Mouse (Mus musculus): ENCODE results near the gene Apbb2. TPM values are rescaled to one million over a fixed set of nuclear protein-coding genes. Genes with fewer than 3 reads are reported as not detected.

The Apbb2 gene
- total and polyA plus RNA-seq, 2 experiments from 2014 or later = 31.8 to 41.0 TPM

GRCm38 (mm10) chr5:66458851-66459250, 159.7 kb downstream of the Apbb2 start:
- WGBS = 67% methylated on average over 5 of the region's 5 CpGs
- H3K27ac ChIP-seq (ENCODE audit: low read depth) = no peak overlapping the region
- ATAC-seq (ENCODE audit: insufficient read depth, low read depth) (no peak), DNase-seq (ENCODE audit: low spot score) (no peak)
- H3K4me1 ChIP-seq (ENCODE audit: control insufficient read depth, insufficient read depth) = 0 out of 2 replicates have a peak, but pooled peaks cover 3% of the 10 kb centered on the region
- H3K9me3 ChIP-seq (replicated peaks; ENCODE audit: control insufficient read depth, low read length) = no peaks in the 10 kb centered on the region
- TF ChIP-seq EP300 (IDR thresholded peaks at IDR 0.05; ENCODE audit: low read depth) = no peak
- TF ChIP-seq CTCF (IDR thresholded peaks at IDR 0.05; ENCODE audit: low read depth) = no peak
- no peak overlapping the region for H3K4me2 ChIP-seq (ENCODE audit: low read depth, low read length)
- H3K36me3 ChIP-seq (replicated peaks; ENCODE audit: control insufficient read depth, insufficient read depth, low read length) = peaks cover 7% of the 10 kb centered on the region; the same call in 1 of the 2 replicates
- H3K4me3 ChIP-seq (ENCODE audit: low read depth, low read length) = no peak overlapping the region
- no peak overlapping the region for H3K9ac ChIP-seq (replicated peaks; ENCODE audit: low read depth, low read length)
- no peaks in the 10 kb centered on the region for H3K27me3 ChIP-seq (ENCODE audit: control insufficient read depth, insufficient read depth, low read length)

- 81% methylated on average over 5 of the region's 5 CpGs for WGBS
- no peak overlapping the region for H3K4me2 ChIP-seq (ENCODE audit: low read depth, low read length)
- no peak overlapping the region for H3K9ac ChIP-seq (replicated peaks; ENCODE audit: low read depth, low read length)
- peaks cover 7% of the 10 kb centered on the region; the same call in 1 of the 2 replicates for H3K4me1 ChIP-seq (ENCODE audit: control insufficient read depth, insufficient read depth)
- no peak overlapping the region for H3K27ac ChIP-seq (ENCODE audit: low read depth)
- peaks cover 18% of the 10 kb centered on the region for H3K36me3 ChIP-seq (replicated peaks; ENCODE audit: control insufficient read depth, insufficient read depth, low read length)
- H3K9me3 ChIP-seq (replicated peaks; ENCODE audit: control insufficient read depth, low read length) = no peaks in the 10 kb centered on the region
- TF ChIP-seq CTCF (IDR thresholded peaks at IDR 0.05; ENCODE audit: low read depth) = no peak
- TF ChIP-seq EP300 (IDR thresholded peaks at IDR 0.05; ENCODE audit: low read depth) = no peak
- ATAC-seq (ENCODE audit: insufficient read depth, low read depth) (no peak), DNase-seq (ENCODE audit: low spot score) (no peak)
- H3K27me3 ChIP-seq (ENCODE audit: control insufficient read depth, insufficient read depth, low read length) = no peaks in the 10 kb centered on the region
- H3K4me3 ChIP-seq (ENCODE audit: low read depth, low read length) = no peak overlapping the region
Measured at GRCm38 (mm10) chr5:66455271-66455670, 163.3 kb downstream of the Apbb2 start.

GRCm38 (mm10) chr5:66454826-66455225, 163.8 kb downstream of the Apbb2 start:
- Histone ChIP-seq H3K27me3 (ENCODE audit: control insufficient read depth, insufficient read depth, low read length) (no peaks in the 10 kb centered on the region), H3K27ac (ENCODE audit: low read depth) (no peak overlapping the region), H3K4me2 (ENCODE audit: low read depth, low read length) (no peak overlapping the region), H3K9ac (replicated peaks; ENCODE audit: low read depth, low read length) (no peak overlapping the region), H3K36me3 (replicated peaks; ENCODE audit: control insufficient read depth, insufficient read depth, low read length) (peaks cover 22% of the 10 kb centered on the region), H3K4me1 (ENCODE audit: control insufficient read depth, insufficient read depth) (peaks cover 7% of the 10 kb centered on the region; the same call in 1 of the 2 replicates), H3K9me3 (replicated peaks; ENCODE audit: control insufficient read depth, low read length) (no peaks in the 10 kb centered on the region), H3K4me3 (ENCODE audit: low read depth, low read length) (no peak overlapping the region)
- 60% methylated on average over 4 of the region's 4 CpGs for WGBS
- no peak for ATAC-seq (ENCODE audit: insufficient read depth, low read depth)
- no peak for DNase-seq (ENCODE audit: low spot score)
- no peak for TF ChIP-seq CTCF (IDR thresholded peaks at IDR 0.05; ENCODE audit: low read depth)
- TF ChIP-seq EP300 (IDR thresholded peaks at IDR 0.05; ENCODE audit: low read depth) = no peak

GRCm38 (mm10) chr5:66453106-66453505, 165.5 kb downstream of the Apbb2 start:
- H3K9ac ChIP-seq (replicated peaks; ENCODE audit: low read depth, low read length) = no peak overlapping the region
- peaks cover 27% of the 10 kb centered on the region for H3K36me3 ChIP-seq (replicated peaks; ENCODE audit: control insufficient read depth, insufficient read depth, low read length)
- no peak overlapping the region for H3K4me2 ChIP-seq (ENCODE audit: low read depth, low read length)
- H3K9me3 ChIP-seq (replicated peaks; ENCODE audit: control insufficient read depth, low read length) = no peaks in the 10 kb centered on the region
- DNase-seq (ENCODE audit: low spot score) (no peak), ATAC-seq (ENCODE audit: insufficient read depth, low read depth) (no peak)
- 14% methylated on average over 4 of the region's 4 CpGs for WGBS
- H3K4me3 ChIP-seq (ENCODE audit: low read depth, low read length) = no peak overlapping the region
- no peak overlapping the region for H3K27ac ChIP-seq (ENCODE audit: low read depth)
- H3K4me1 ChIP-seq (ENCODE audit: control insufficient read depth, insufficient read depth) = peaks cover 4% of the 10 kb centered on the region; the same call in 1 of the 2 replicates
- TF ChIP-seq CTCF (IDR thresholded peaks at IDR 0.05; ENCODE audit: low read depth) (no peak), EP300 (IDR thresholded peaks at IDR 0.05; ENCODE audit: low read depth) (no peak)
- no peaks in the 10 kb centered on the region for H3K27me3 ChIP-seq (ENCODE audit: control insufficient read depth, insufficient read depth, low read length)

- Histone ChIP-seq H3K9me3 (replicated peaks; ENCODE audit: control insufficient read depth, low read length) (no peaks in the 10 kb centered on the region), H3K9ac (replicated peaks; ENCODE audit: low read depth, low read length) (no peak overlapping the region), H3K27me3 (ENCODE audit: control insufficient read depth, insufficient read depth, low read length) (no peaks in the 10 kb centered on the region), H3K4me1 (ENCODE audit: control insufficient read depth, insufficient read depth) (peaks cover 4% of the 10 kb centered on the region; the same call in 1 of the 2 replicates), H3K4me2 (ENCODE audit: low read depth, low read length) (no peak overlapping the region), H3K36me3 (replicated peaks; ENCODE audit: control insufficient read depth, insufficient read depth, low read length) (peaks cover 27% of the 10 kb centered on the region), H3K4me3 (ENCODE audit: low read depth, low read length) (no peak overlapping the region), H3K27ac (ENCODE audit: low read depth) (no peak overlapping the region)
- DNase-seq (ENCODE audit: low spot score) (no peak), ATAC-seq (ENCODE audit: insufficient read depth, low read depth) (no peak)
- WGBS = 72% methylated on average over 5 of the region's 5 CpGs
- no peak for TF ChIP-seq EP300 (IDR thresholded peaks at IDR 0.05; ENCODE audit: low read depth)
- no peak for TF ChIP-seq CTCF (IDR thresholded peaks at IDR 0.05; ENCODE audit: low read depth)
Measured at GRCm38 (mm10) chr5:66451561-66451960, 167.0 kb downstream of the Apbb2 start.

GRCm38 (mm10) chr5:66445497-66445896, 173.1 kb downstream of the Apbb2 start:
- TF ChIP-seq EP300 (IDR thresholded peaks at IDR 0.05; ENCODE audit: low read depth) (no peak), CTCF (IDR thresholded peaks at IDR 0.05; ENCODE audit: low read depth) (no peak)
- WGBS = 92% methylated on average over 7 of the region's 7 CpGs
- H3K36me3 ChIP-seq (replicated peaks; ENCODE audit: control insufficient read depth, insufficient read depth, low read length) = peaks cover 12% of the 10 kb centered on the region; the same call in 1 of the 2 replicates
- no peak overlapping the region for H3K4me2 ChIP-seq (ENCODE audit: low read depth, low read length)
- ATAC-seq (ENCODE audit: insufficient read depth, low read depth) (no peak), DNase-seq (ENCODE audit: low spot score) (no peak)
- no peak overlapping the region for H3K9ac ChIP-seq (replicated peaks; ENCODE audit: low read depth, low read length)
- no peak overlapping the region for H3K4me3 ChIP-seq (ENCODE audit: low read depth, low read length)
- H3K27ac ChIP-seq (ENCODE audit: low read depth) = no peak overlapping the region
- no peaks in the 10 kb centered on the region for H3K4me1 ChIP-seq (ENCODE audit: control insufficient read depth, insufficient read depth)
- H3K27me3 ChIP-seq (ENCODE audit: control insufficient read depth, insufficient read depth, low read length) = no peaks in the 10 kb centered on the region
- no peaks in the 10 kb centered on the region for H3K9me3 ChIP-seq (replicated peaks; ENCODE audit: control insufficient read depth, low read length)

Data from heart, postnatal 0 days (tissue).